Mouse (Mus musculus) ES-E14 (cell line): ENCODE data around the gene Ube2n. TPM values are rescaled to one million over a fixed set of nuclear protein-coding genes. Genes with fewer than 3 reads are reported as not detected.

Experiments
- DNase-seq: peaks from one replicate; pipeline ENCODE4 v3.0.0-alpha.2; 2013; ENCODE audit warnings: low read depth, low spot score
- H3K27ac ChIP-seq: 2 replicates; pipeline ENCODE4 v1.5.1; 2012; ENCODE audit warnings: low read depth, mild to moderate bottlenecking, low read length, moderate library complexity, mixed read lengths; ENCODE audit not compliant: poor library complexity, insufficient read depth, severe bottlenecking
- H3K36me3 ChIP-seq: 2 replicates; pipeline ENCODE4 v1.6.1; 2012; ENCODE audit warnings: mild to moderate bottlenecking, low read length, moderate library complexity, mixed read lengths; ENCODE audit not compliant: control insufficient read depth, poor library complexity, insufficient read depth, severe bottlenecking
- H3K4me1 ChIP-seq, 2 experiments: fragments of 150-350 bp in 1 of 2; sonication (generic) in 1 of 2; 2 replicates each; pipeline ENCODE4 v1.6.1; 2012; ENCODE audit warnings: low read length in 2 of 2, mild to moderate bottlenecking in 1 of 2, mixed read lengths in 1 of 2; ENCODE audit not compliant: control insufficient read depth in 2 of 2, insufficient read depth in 2 of 2, poor library complexity in 1 of 2
- H3K4me3 ChIP-seq, 2 experiments: fragments of 150-350 bp in 1 of 2; sonication (generic) in 1 of 2; 2 replicates each; pipeline ENCODE4 v1.5.1; 2012; ENCODE audit warnings: low read length in 2 of 2, low read depth in 1 of 2, mild to moderate bottlenecking in 1 of 2, mixed read lengths in 1 of 2; ENCODE audit not compliant: insufficient read depth in 1 of 2, poor library complexity in 1 of 2, severe bottlenecking in 1 of 2
- H3K9ac ChIP-seq: 2 replicates; pipeline ENCODE4 v1.6.1; 2012; ENCODE audit warnings: low read depth, mild to moderate bottlenecking, low read length, mixed read lengths; ENCODE audit not compliant: poor library complexity, insufficient read depth, severe bottlenecking
- H3K9me3 ChIP-seq: fragments of 150-350 bp; sonication (generic); 2 replicates; pipeline ENCODE4 v1.6.1; 2012; ENCODE audit warnings: low read depth, mild to moderate bottlenecking, low read length; ENCODE audit not compliant: control insufficient read depth, insufficient read depth
- CHD2 ChIP-seq: IDR thresholded peaks from 2 replicates; pipeline ENCODE4 v1.6.1; 2014; ENCODE audit warnings: mild to moderate bottlenecking, low read depth, low read length, inconsistent platforms
- HCFC1 ChIP-seq: IDR thresholded peaks from 2 replicates; pipeline ENCODE4 v1.6.1; 2012; ENCODE audit warnings: low read length, inconsistent platforms, borderline replicate concordance; ENCODE audit not compliant: insufficient read depth
- MAFK ChIP-seq: IDR thresholded peaks from 2 replicates; pipeline ENCODE4 v1.6.1; 2014; ENCODE audit warnings: mild to moderate bottlenecking, low read depth, low read length, inconsistent platforms; ENCODE audit not compliant: insufficient read depth
- ZC3H11A ChIP-seq: IDR thresholded peaks from 2 replicates; pipeline ENCODE4 v1.6.1; 2012; ENCODE audit warnings: low read depth, mild to moderate bottlenecking, inconsistent platforms, low read length, borderline replicate concordance
- ZNF384 ChIP-seq: IDR thresholded peaks from 2 replicates; pipeline ENCODE4 v1.6.1; 2012; ENCODE audit warnings: low read depth, low read length, inconsistent platforms
- in situ Hi-C, 2 experiments: fragments of 600-800 bp; cut with MboI; formaldehyde crosslinking; loops; one replicate each; pipeline ENCODE4 v1.15.1; 2025; ENCODE audit warnings: low sequenced_read_pairs in 2 of 2, inconsistent platforms in 1 of 2; ENCODE audit not compliant: unreplicated experiment in 2 of 2
- total RNA-seq: library from RNA; depleted of rRNA; stranded (reverse); fragments of 300-350 nt; gene quantifications from 2 replicates; pipeline ENCODE4 v1.2.3, GENCODE M21; 2012

Ube2n gene
- total RNA-seq, 1 experiment, result 102 TPM

DNA sequence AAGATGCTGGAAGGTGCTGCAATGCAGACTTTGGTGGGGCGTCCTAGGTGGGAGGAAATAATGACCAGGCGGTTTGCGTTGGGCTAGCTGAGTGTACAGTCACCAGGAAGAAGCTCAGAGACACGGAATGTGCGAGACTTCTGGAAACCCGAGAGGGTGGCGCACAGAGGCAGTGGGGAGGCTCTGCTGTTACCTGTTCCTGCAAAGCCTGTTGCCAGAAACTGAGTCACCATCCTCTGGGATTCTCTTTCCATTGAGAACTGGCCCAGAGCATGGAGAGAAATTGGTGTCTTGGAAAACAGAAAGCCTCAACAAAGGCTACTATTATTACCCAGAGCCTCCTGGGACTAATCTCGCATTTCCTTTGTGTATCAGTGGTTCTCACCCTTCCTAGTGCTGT lies 6.8 kb upstream of the Ube2n start:
- no peaks in the 10 kb centered on the region; the same call in 1 of the 2 replicates for H3K36me3 ChIP-seq
- in situ Hi-C loops, result no loop called here
- no peaks in the 10 kb centered on the region for H3K9me3 ChIP-seq
- no peak overlapping the region for H3K4me3 ChIP-seq
- TF ChIP-seq ZC3H11A (no peak), MAFK (no peak), ZNF384 (no peak), HCFC1 (no peak), CHD2 (no peak)
- no peak for DNase-seq
- H3K4me1 ChIP-seq, result peaks cover 0 to 3% of the 10 kb centered on the region in 2 experiments; a peak in 3 of 4 replicates
- no peak overlapping the region for H3K9ac ChIP-seq
- no peak overlapping the region for H3K27ac ChIP-seq

DNA sequence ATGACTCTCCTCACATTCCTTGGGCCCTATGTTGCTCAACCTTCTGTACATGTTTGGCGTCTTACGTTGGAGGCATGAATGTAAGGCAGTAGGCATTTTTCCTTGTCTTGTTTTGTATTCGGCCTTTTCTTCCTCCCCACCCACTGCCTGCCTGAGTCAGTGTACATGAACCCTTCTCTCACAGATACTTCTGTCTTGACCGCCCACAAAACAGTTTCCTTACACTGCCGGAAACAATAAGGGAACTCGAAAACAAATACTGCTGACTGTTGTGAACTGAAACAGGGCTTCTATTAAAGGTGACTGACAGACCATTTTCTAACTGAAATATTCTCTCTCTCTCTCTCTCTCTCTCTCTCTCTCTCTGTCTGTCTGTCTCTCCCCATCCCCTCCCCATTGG lies 6.2 kb upstream of the Ube2n start:
- TF ChIP-seq ZNF384 (no peak), ZC3H11A (no peak), HCFC1 (no peak), MAFK (no peak), CHD2 (no peak)
- Histone ChIP-seq H3K9ac (no peak overlapping the region), H3K9me3 (no peaks in the 10 kb centered on the region), H3K27ac (no peak overlapping the region), H3K36me3 (no peaks in the 10 kb centered on the region; the same call in 1 of the 2 replicates), H3K4me1 (peaks cover under 1 to 3% of the 10 kb centered on the region in 2 experiments; a peak in 3 of 4 replicates), H3K4me3 (no peak overlapping the region)
- no peak for DNase-seq
- in situ Hi-C loops, result no loop called here

DNA sequence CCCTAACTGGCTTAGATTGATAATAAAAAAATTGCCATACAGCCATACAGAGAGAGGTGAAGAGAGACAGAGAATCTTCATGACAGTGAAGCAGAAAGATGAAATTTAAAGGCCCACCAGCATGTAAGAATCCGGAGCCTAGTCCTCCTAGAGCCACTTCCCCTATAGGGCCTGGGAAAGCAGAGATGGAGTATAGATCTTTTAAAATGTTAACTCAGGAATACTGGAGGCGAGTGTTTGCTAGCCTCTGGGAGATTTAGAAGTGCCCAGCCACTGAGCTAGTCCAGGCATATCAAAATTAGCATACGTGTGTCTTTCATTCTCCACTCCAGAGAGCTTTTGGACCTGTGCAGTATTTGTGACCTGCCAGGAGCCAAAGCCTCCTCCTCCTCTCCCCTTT lies 5.7 kb upstream of the Ube2n start:
- Histone ChIP-seq H3K9ac (no peak overlapping the region), H3K9me3 (no peaks in the 10 kb centered on the region), H3K27ac (no peak overlapping the region), H3K4me1 (peaks cover 2 to 3% of the 10 kb centered on the region in 2 experiments; a peak in 3 of 4 replicates), H3K36me3 (no peaks in the 10 kb centered on the region; the same call in 1 of the 2 replicates), H3K4me3 (no peak overlapping the region)
- no peak for DNase-seq
- in situ Hi-C loops, result no loop called here
- TF ChIP-seq ZC3H11A (no peak), HCFC1 (no peak), MAFK (no peak), CHD2 (no peak), ZNF384 (no peak)

DNA sequence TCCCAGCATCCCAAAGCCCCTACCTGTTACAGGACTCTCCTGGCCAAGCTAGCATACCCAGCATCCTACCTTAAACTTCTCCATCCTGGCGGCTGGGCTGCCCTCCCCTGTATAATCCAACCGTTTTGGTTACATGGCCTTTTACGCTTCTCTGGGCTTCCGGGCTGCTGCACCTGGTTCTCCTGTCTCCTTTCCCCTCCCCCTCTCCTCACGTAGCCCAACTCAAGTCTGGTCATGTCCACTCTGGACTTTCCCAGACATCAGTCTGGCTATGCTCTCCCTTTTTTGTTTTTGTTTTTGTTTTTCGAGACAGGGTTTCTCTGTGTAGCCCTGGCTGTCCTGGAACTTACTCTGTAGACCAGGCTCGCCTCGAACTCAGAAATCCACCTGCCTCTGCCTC lies 2.3 kb upstream of the Ube2n start:
- no peak for TF ChIP-seq ZC3H11A
- no peak for TF ChIP-seq MAFK
- TF ChIP-seq ZNF384, result no peak
- TF ChIP-seq HCFC1, result no peak
- no peak for TF ChIP-seq CHD2
- DNase-seq, result no peak
- H3K36me3 ChIP-seq, result peaks cover 2% of the 10 kb centered on the region; the same call in 1 of the 2 replicates
- H3K9ac ChIP-seq, result peak overlapping the region; percentile 29; the same call in 1 of the 2 replicates
- peaks cover 3 to 4% of the 10 kb centered on the region in 2 experiments for H3K4me1 ChIP-seq
- H3K4me3 ChIP-seq, result peak overlapping the region in 1 of 2 experiments; percentile 13; a peak in 1 of 4 replicates
- no peaks in the 10 kb centered on the region for H3K9me3 ChIP-seq
- peak overlapping the region; percentile 48; the same call in 1 of the 2 replicates for H3K27ac ChIP-seq
- in situ Hi-C loops, result no loop called here
